8 mouse cellular contexts compared by ENCODE assay signal in the genomic region with DNA sequence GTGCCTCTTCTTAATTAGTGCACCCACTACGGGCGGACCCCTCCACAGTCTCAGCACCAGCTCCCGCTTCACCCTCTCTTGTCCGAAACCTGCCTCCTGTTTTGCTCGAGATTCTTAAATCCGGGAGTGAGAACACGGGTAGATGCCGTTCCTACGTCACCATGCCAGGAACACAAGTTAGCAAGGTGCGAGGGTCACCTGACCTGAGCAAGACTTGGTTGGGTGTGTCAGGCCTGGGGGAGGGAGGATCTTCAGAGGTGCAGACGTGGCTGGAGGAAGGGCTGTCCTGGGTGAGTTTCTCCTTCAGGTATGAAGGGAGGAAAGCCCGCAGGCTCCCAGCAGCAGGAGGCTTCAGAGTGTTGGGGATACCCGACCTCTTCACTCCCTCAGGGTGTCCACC. TPM values are rescaled to one million over a fixed set of nuclear protein-coding genes. Genes with fewer than 3 reads are reported as not detected.
DNase-seq lines count a peak whose midpoint lies in the region; ATAC-seq and TF ChIP-seq lines count a peak whose summit lies in the region.

A gene (plus strand): TSS at position 239 of the 400 bp plus-strand sequence.

- DNase-seq in layer of hippocampus, adult 18-20 months (ENCODE audit: low spot score in 2 of 2): no peak
- DNase-seq in layer of hippocampus, adult 9-11 months: no peak
- DNase-seq in intestine, embryonic 14.5 days (ENCODE audit: low spot score): no peak
- no peak for DNase-seq in cerebellum, adult 11-12 months
- DNase-seq in gastrocnemius, postnatal 14 days: no peak

- H3K36me3 ChIP-seq in intestine, embryonic 14.5 days (ENCODE audit: control insufficient read depth, insufficient read depth, low read length): no peaks in the 10 kb centered on the region
- no peaks in the 10 kb centered on the region for H3K36me3 ChIP-seq in midbrain, embryonic 13.5 days

- H3K27ac ChIP-seq in bone marrow, adult 2 months (ENCODE audit: control insufficient read depth, insufficient read depth, low read depth, low read length, poor library complexity): no peak within 1 kb of the TSS
- H3K27ac ChIP-seq in intestine, embryonic 14.5 days (ENCODE audit: low read depth): peak within 1 kb of the TSS; percentile 17; the same call in 1 of the 2 replicates
- 0 out of 2 replicates have a peak within 1 kb of the TSS, but pooled peaks have one; percentile 10 for H3K27ac ChIP-seq in midbrain, embryonic 13.5 days

- WGBS in bone marrow, adult 2 months: 57% methylated on average over 13 of the region's 13 CpGs
- 28% methylated on average over 13 of the region's 13 CpGs for WGBS in intestine, embryonic 14.5 days
- 22% methylated on average over 13 of the region's 13 CpGs for WGBS in midbrain, embryonic 13.5 days

- no peaks in the 10 kb centered on the region for H3K9me3 ChIP-seq in intestine, embryonic 14.5 days (ENCODE audit: control insufficient read depth, low read length)
- no peaks in the 10 kb centered on the region for H3K9me3 ChIP-seq in midbrain, embryonic 13.5 days

- H3K27me3 ChIP-seq in intestine, embryonic 14.5 days (replicated peaks; ENCODE audit: control insufficient read depth, insufficient read depth, low read length): no peaks in the 10 kb centered on the region
- H3K27me3 ChIP-seq in midbrain, embryonic 13.5 days: no peaks in the 10 kb centered on the region

- no peak within 1 kb of the TSS for H3K9ac ChIP-seq in intestine, embryonic 14.5 days (ENCODE audit: low read length)
- H3K9ac ChIP-seq in midbrain, embryonic 13.5 days (replicated peaks): no peak within 1 kb of the TSS

- H3K4me3 ChIP-seq in bone marrow, adult 2 months (replicated peaks; ENCODE audit: control insufficient read depth, low read depth, low read length): no peak within 1 kb of the TSS
- H3K4me3 ChIP-seq in intestine, embryonic 14.5 days (ENCODE audit: low read depth, low read length): no peak within 1 kb of the TSS
- H3K4me3 ChIP-seq in midbrain, embryonic 13.5 days (replicated peaks): no peak within 1 kb of the TSS

- no peaks in the 10 kb centered on the region for H3K4me1 ChIP-seq in bone marrow, adult 2 months (ENCODE audit: control insufficient read depth, insufficient read depth, low read length)
- peaks cover 27% of the 10 kb centered on the region for H3K4me1 ChIP-seq in intestine, embryonic 14.5 days (replicated peaks; ENCODE audit: control insufficient read depth, insufficient read depth, low read length)
- peaks cover 24% of the 10 kb centered on the region for H3K4me1 ChIP-seq in midbrain, embryonic 13.5 days (replicated peaks)

- no peak for TF ChIP-seq CTCF in bone marrow, adult 2 months (IDR thresholded peaks at IDR 0.05; ENCODE audit: control insufficient read depth, insufficient read depth, low read length)

- intact Hi-C loops in gastrocnemius, postnatal 14 days (cut with DNase I; ENCODE audit: low total_unique reads): no loop called here

- TF ChIP-seq POLR2A in bone marrow, adult 2 months (IDR thresholded peaks at IDR 0.05; ENCODE audit: borderline replicate concordance, control insufficient read depth, low read depth, low read length): no peak

- no peak; the same call in 1 of the 2 replicates for ATAC-seq in intestine, embryonic 14.5 days (replicated peaks; ENCODE audit: low FRiP score, low TSS enrichment, low read depth)
- no peak for ATAC-seq in midbrain, embryonic 13.5 days
- ATAC-seq in erythroid progenitor cell, adult 5-6 weeks (replicated peaks; ENCODE audit: low FRiP score, poor library complexity, severe bottlenecking): no peak

- H3K4me2 ChIP-seq in intestine, embryonic 14.5 days (ENCODE audit: low read length): 0 out of 2 replicates have a peak within 1 kb of the TSS, but pooled peaks have one; percentile 11
- no peak within 1 kb of the TSS for H3K4me2 ChIP-seq in midbrain, embryonic 13.5 days (replicated peaks)

RNA-seq across cellular contexts. Expression of the gene that starts here (rescaled TPM):
- total RNA-seq in layer of hippocampus, adult 18-20 months (2021): 100 to 1,000 TPM; 156 to 157 TPM
- polyA plus RNA-seq in bone marrow, adult 2 months (2011; ENCODE audit: insufficient read depth, insufficient read length, low replicate concordance, missing spikeins): 13.7 and 15.4 TPM in 2 replicates
- polyA plus RNA-seq in intestine, embryonic 14.5 days (2014; fragmentation: Nextera tagmentation; extraction: Ambion mirVana): 15.4 and 17.5 TPM in 2 replicates
- polyA plus RNA-seq in midbrain, embryonic 13.5 days (2015; fragmentation: Nextera tagmentation; extraction: Ambion mirVana): 31.6 and 39.1 TPM in 2 replicates
- 1 to 10 TPM; 5.2 to 7.5 TPM for total RNA-seq in gastrocnemius, postnatal 14 days (2021)
- 0.36 and 0.42 TPM in 2 replicates for total RNA-seq in erythroid progenitor cell, adult 5-6 weeks (2015; ENCODE audit: low replicate concordance)
- 0.39 and 1.1 TPM in 2 replicates for total RNA-seq in erythroid progenitor cell, adult 5-6 weeks (2017; ENCODE audit: low replicate concordance)

Comparison
In these comparisons a context has a peak if more than half of its experiments do, and no peak if none do; other contexts are left out.
1. RNA of the gene that starts here (total RNA-seq): 156 to 157 TPM in layer of hippocampus, adult 18-20 months; 5.2 to 7.5 TPM in gastrocnemius, postnatal 14 days and 0.36 to 1.1 TPM in erythroid progenitor cell, adult 5-6 weeks; every median in the first group is over 10 times any median in the second.